Mouse (Mus musculus) liver, embryonic 12.5 days (tissue): ENCODE measurements around the gene Epm2aip1. TPM values are rescaled to one million over a fixed set of nuclear protein-coding genes. Genes with fewer than 3 reads are reported as not detected.
A peak's percentile ranks its signal among the peaks of the same experiment; 100 is the strongest.

Experiments used
- ATAC-seq: fragments of 200-750 bp; cut with Nextera tagmentation; 2 replicates; pipeline ENCODE4 v1.8.0; 2017; ENCODE audit warnings: moderate number of reproducible peaks, mild to moderate bottlenecking, moderate library complexity
- H3K27ac ChIP-seq: fragments of 300-500 bp; sonication (generic); 2 replicates; pipeline ENCODE4 v1.5.1; 2016; ENCODE audit warnings: mild to moderate bottlenecking
- H3K27me3 ChIP-seq: fragments of 300-500 bp; sonication (generic); replicated peaks from 2 replicates; pipeline ENCODE4 v1.6.1; 2016; ENCODE audit warnings: mild to moderate bottlenecking, moderate library complexity
- H3K36me3 ChIP-seq: fragments of 300-500 bp; sonication (generic); 2 replicates; pipeline ENCODE4 v1.6.1; 2016; ENCODE audit warnings: mild to moderate bottlenecking, moderate library complexity
- H3K4me1 ChIP-seq: fragments of 300-500 bp; sonication (generic); 2 replicates; pipeline ENCODE4 v1.6.1; 2016
- H3K4me2 ChIP-seq: fragments of 300-500 bp; sonication (generic); 2 replicates; pipeline ENCODE4 v1.6.1; 2016; ENCODE audit warnings: mild to moderate bottlenecking, moderate library complexity
- H3K4me3 ChIP-seq: fragments of 300-500 bp; sonication (generic); 2 replicates; pipeline ENCODE4 v1.5.1; 2016; ENCODE audit warnings: mild to moderate bottlenecking, moderate library complexity
- H3K9ac ChIP-seq: fragments of 300-500 bp; sonication (generic); 2 replicates; pipeline ENCODE4 v1.6.1; 2016; ENCODE audit warnings: mild to moderate bottlenecking, moderate library complexity
- H3K9me3 ChIP-seq: fragments of 300-500 bp; sonication (generic); replicated peaks from 2 replicates; pipeline ENCODE4 v1.6.1; 2016; ENCODE audit warnings: mild to moderate bottlenecking, moderate library complexity
- WGBS: fragments of 180-500 bp; shearing (Covaris S2); methylation state at CpG from one replicate; pipeline ENCODE4 v1.1.7; 2016; ENCODE audit not compliant: insufficient replicate concordance; 5-methylcytosine and 5-hydroxymethylcytosine counted together
- polyA plus RNA-seq: library from polyadenylated mRNA; unstranded; fragments of >200 nt; fragmentation: Nextera tagmentation; extraction: Ambion mirVana; gene quantifications from 2 replicates; pipeline ENCODE4 v1.2.1, GENCODE M21; 2016

The Epm2aip1 gene
- 11.2 and 11.7 TPM in 2 replicates for polyA plus RNA-seq

GRCm38 (mm10) chr9:111271434-111272160 is at the start of gene Epm2aip1, which contains the start of gene Mlh1:
Gene Epm2aip1 (plus strand): TSS chr9:111271929.
Gene Mlh1 (minus strand): TSS chr9:111271791.
- Histone ChIP-seq H3K9ac (peak within 1 kb of the TSS; percentile 97), H3K36me3 (peaks cover 37% of the 10 kb centered on the region), H3K4me2 (peak within 1 kb of the TSS; percentile 89), H3K9me3 (no peaks in the 10 kb centered on the region), H3K4me3 (peak within 1 kb of the TSS; percentile 92), H3K4me1 (peaks cover 58% of the 10 kb centered on the region), H3K27ac (peak within 1 kb of the TSS; percentile 99), H3K27me3 (no peaks in the 10 kb centered on the region)
- WGBS = under 1% methylated on average over 64 of the region's 64 CpGs
- peak; percentile 97 for ATAC-seq

DNA sequence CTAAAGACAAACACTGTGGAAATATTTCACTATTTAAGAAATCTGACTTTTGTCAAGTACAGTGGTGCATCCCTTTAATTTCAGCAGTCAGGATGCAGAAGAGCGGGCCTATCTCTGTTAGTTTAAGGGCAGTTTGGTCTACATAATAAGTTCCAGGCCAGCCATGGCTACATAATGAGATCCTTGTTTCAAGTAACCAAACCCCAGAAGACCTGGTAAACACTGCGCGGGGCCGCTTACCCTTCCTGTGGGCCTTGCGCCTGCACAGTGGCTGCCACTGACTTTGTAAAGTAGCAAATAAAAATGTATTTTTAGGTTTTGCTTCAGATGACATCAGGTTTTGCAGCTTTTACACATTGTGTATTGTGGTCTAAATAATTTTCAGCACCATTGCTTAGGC is 48.3 kb upstream of the Epm2aip1 start:
- no peak overlapping the region for H3K4me2 ChIP-seq
- H3K9ac ChIP-seq = no peak overlapping the region
- H3K4me1 ChIP-seq = no peaks in the 10 kb centered on the region
- H3K9me3 ChIP-seq = no peaks in the 10 kb centered on the region
- ATAC-seq = no peak
- WGBS = 96% methylated on average over 5 of the region's 5 CpGs
- H3K36me3 ChIP-seq = peaks cover 79% of the 10 kb centered on the region
- H3K27me3 ChIP-seq = no peaks in the 10 kb centered on the region
- H3K4me3 ChIP-seq = no peak overlapping the region
- no peak overlapping the region for H3K27ac ChIP-seq

DNA sequence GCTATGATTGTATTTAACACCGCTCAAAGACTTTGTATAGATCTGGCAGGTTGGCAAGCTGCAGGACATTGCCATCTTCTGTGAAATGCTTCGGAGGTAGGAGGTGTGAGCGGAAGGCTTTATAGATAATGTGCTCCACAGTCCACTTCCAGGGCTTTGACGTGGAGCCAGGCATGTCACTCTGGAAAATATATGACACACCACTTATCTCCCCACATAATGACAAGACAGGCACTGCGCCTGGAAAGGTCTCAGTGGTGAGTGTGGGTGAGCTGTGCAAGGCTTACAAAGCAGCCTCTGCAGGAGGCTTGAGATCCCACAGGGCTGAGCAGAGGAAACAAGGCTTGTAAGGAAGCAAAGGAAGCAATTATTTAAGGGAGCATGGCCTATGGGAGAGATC is 43.3 kb upstream of the Epm2aip1 start:
- no peak for ATAC-seq
- H3K36me3 ChIP-seq = peaks cover 97% of the 10 kb centered on the region
- WGBS = 80% methylated on average over 5 of the region's 5 CpGs
- H3K27me3 ChIP-seq = no peaks in the 10 kb centered on the region
- no peak overlapping the region for H3K4me3 ChIP-seq
- H3K9ac ChIP-seq = no peak overlapping the region
- no peak overlapping the region for H3K27ac ChIP-seq
- H3K4me2 ChIP-seq = no peak overlapping the region
- peaks cover 6% of the 10 kb centered on the region; the same call in 1 of the 2 replicates for H3K4me1 ChIP-seq
- H3K9me3 ChIP-seq = no peaks in the 10 kb centered on the region

- Histone ChIP-seq H3K4me2 (no peak overlapping the region), H3K4me3 (no peak overlapping the region), H3K9me3 (no peaks in the 10 kb centered on the region), H3K27me3 (no peaks in the 10 kb centered on the region), H3K9ac (no peak overlapping the region), H3K4me1 (peaks cover 6% of the 10 kb centered on the region; the same call in 1 of the 2 replicates), H3K27ac (no peak overlapping the region), H3K36me3 (peaks cover 99% of the 10 kb centered on the region)
- WGBS = 85% methylated on average over 9 of the region's 9 CpGs
- ATAC-seq = no peak
Measured at GRCm38 (mm10) chr9:111234701-111235100, 37.0 kb upstream of the Epm2aip1 start.

- Histone ChIP-seq H3K4me3 (no peak overlapping the region), H3K9me3 (no peaks in the 10 kb centered on the region), H3K9ac (no peak overlapping the region), H3K4me2 (no peak overlapping the region), H3K36me3 (peaks cover 99% of the 10 kb centered on the region), H3K27ac (no peak overlapping the region), H3K4me1 (no peaks in the 10 kb centered on the region), H3K27me3 (no peaks in the 10 kb centered on the region)
- no peak for ATAC-seq
Measured at GRCm38 (mm10) chr9:111237726-111238125, 34.0 kb upstream of the Epm2aip1 start.

DNA sequence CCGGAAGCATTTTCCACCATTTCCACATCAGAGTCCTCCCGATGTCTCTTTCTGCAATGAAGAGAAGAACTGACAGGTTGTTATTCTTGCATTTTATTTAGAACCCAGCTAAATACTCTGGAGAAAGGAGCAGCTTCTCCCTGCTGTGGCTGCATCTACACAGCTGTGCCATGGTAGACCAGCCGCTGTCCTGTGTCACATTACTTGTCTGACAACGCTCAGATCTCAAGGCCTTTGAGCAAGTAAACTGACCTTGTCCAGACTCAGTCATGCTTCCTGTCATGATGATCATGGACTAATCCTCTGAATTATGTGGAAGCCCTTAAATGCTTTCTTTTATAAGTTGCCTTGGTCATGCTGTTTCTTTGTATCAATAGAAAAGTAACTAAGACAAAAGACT is 31.9 kb upstream of the Epm2aip1 start:
- Histone ChIP-seq H3K27me3 (no peaks in the 10 kb centered on the region), H3K27ac (no peak overlapping the region), H3K9me3 (no peaks in the 10 kb centered on the region), H3K36me3 (peaks cover 94% of the 10 kb centered on the region), H3K4me3 (no peak overlapping the region), H3K4me1 (no peaks in the 10 kb centered on the region), H3K9ac (no peak overlapping the region), H3K4me2 (no peak overlapping the region)
- 90% methylated on average over 4 of the region's 4 CpGs for WGBS
- ATAC-seq = no peak

DNA sequence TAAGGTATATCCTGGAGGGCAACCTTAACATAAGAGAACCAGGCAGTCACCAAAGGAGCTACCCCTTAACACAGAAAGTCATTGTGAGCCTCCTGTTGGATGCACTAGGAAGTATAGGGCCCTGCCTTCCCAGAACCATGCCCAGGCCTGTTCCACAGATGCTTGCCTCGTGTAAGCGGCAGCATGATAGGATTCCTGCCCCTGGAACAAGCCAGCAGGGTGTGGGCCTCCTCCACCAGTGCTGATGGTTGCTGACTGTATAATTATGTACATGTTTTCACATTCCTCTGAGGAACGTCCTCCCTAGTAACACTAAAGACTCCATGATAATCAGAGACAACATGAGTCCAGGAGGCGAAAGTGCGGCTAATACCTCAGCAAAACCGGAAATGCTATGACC is 28.3 kb upstream of the Epm2aip1 start:
- H3K4me2 ChIP-seq = no peak overlapping the region
- no peaks in the 10 kb centered on the region for H3K9me3 ChIP-seq
- H3K36me3 ChIP-seq = peaks cover 89% of the 10 kb centered on the region
- no peaks in the 10 kb centered on the region for H3K27me3 ChIP-seq
- 92% methylated on average over 6 of the region's 6 CpGs for WGBS
- no peak for ATAC-seq
- H3K4me3 ChIP-seq = no peak overlapping the region
- no peak overlapping the region for H3K9ac ChIP-seq
- H3K27ac ChIP-seq = no peak overlapping the region
- H3K4me1 ChIP-seq = peaks cover 8% of the 10 kb centered on the region

- Histone ChIP-seq H3K27me3 (no peaks in the 10 kb centered on the region), H3K4me3 (no peak overlapping the region), H3K4me2 (no peak overlapping the region), H3K4me1 (peaks cover 8% of the 10 kb centered on the region), H3K36me3 (peaks cover 89% of the 10 kb centered on the region), H3K27ac (no peak overlapping the region), H3K9ac (no peak overlapping the region), H3K9me3 (no peaks in the 10 kb centered on the region)
- no peak for ATAC-seq
- 75% methylated on average over 6 of the region's 6 CpGs for WGBS
Measured at GRCm38 (mm10) chr9:111245546-111245945, 26.2 kb upstream of the Epm2aip1 start.

DNA sequence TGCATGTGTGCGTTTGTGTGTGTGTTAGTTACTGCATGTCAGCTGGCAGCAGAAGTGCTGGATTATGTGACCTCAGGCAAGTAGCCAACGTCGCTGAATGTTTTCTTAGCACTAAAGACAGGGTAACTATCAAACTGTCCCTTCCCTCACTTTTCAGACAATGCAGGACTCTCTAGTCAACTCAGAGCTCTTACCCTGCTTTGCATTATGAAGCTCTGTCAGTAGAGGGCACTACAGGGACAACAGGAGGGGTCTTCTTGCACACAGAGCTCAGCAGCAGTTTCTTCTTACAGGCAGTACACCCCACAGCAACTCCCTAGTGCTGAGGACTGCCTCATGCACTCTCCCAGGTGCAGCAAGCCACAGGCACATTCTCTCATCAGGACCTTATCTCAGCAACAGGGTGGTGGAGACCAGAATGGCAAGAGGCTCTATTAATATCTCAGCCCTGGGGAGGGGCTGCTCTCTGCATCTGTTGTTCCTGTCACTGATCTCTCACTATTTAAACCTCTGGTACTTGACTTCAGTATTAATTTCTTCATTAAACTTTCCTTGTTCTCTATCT is 24.0 kb upstream of the Epm2aip1 start:
- whole genome bisulfite sequencing = 85% methylated on average over 3 of the region's 3 CpGs
- H3K36me3 ChIP-seq = peaks cover 91% of the 10 kb centered on the region

GRCm38 (mm10) chr9:111252161-111252869 is 19.4 kb upstream of the Epm2aip1 start:
- Histone ChIP-seq H3K36me3 (peaks cover 97% of the 10 kb centered on the region), H3K27ac (no peak overlapping the region), H3K4me2 (no peak overlapping the region), H3K4me3 (no peak overlapping the region), H3K9ac (no peak overlapping the region), H3K27me3 (no peaks in the 10 kb centered on the region), H3K9me3 (no peaks in the 10 kb centered on the region), H3K4me1 (peaks cover 8% of the 10 kb centered on the region)
- 56% methylated on average over 7 of the region's 7 CpGs for WGBS
- no peak for ATAC-seq

More for the DNA sequence above, 24.0 kb upstream of the Epm2aip1 start:
- Histone ChIP-seq H3K4me2 (no peak overlapping the region), H3K27ac (no peak overlapping the region), H3K27me3 (no peaks in the 10 kb centered on the region), H3K4me3 (no peak overlapping the region), H3K9me3 (no peaks in the 10 kb centered on the region), H3K4me1 (peaks cover 8% of the 10 kb centered on the region), H3K9ac (no peak overlapping the region)
- peak; percentile 51; the same call in 1 of the 2 replicates for ATAC-seq

- Histone ChIP-seq H3K4me2 (no peak overlapping the region), H3K36me3 (peaks cover 92% of the 10 kb centered on the region), H3K27me3 (no peaks in the 10 kb centered on the region), H3K4me1 (no peaks in the 10 kb centered on the region), H3K9ac (no peak overlapping the region), H3K9me3 (no peaks in the 10 kb centered on the region), H3K4me3 (no peak overlapping the region), H3K27ac (no peak overlapping the region)
- WGBS = 56% methylated on average over 1 of the region's 1 CpGs
- ATAC-seq = no peak
Measured at GRCm38 (mm10) chr9:111260360-111260985, 11.3 kb upstream of the Epm2aip1 start.

- no peak for ATAC-seq
- Histone ChIP-seq H3K27ac (no peak overlapping the region), H3K4me3 (no peak overlapping the region), H3K36me3 (peaks cover 93% of the 10 kb centered on the region), H3K9me3 (no peaks in the 10 kb centered on the region), H3K4me1 (no peaks in the 10 kb centered on the region), H3K9ac (no peak overlapping the region), H3K4me2 (no peak overlapping the region), H3K27me3 (no peaks in the 10 kb centered on the region)
- 82% methylated on average over 4 of the region's 4 CpGs for WGBS
Measured at GRCm38 (mm10) chr9:111261356-111261755, 10.4 kb upstream of the Epm2aip1 start.
